Mouse (Mus musculus) heart, adult 18-20 months (tissue): ENCODE data around the gene Pepd. TPM values are rescaled to one million over a fixed set of nuclear protein-coding genes. Genes with fewer than 3 reads are reported as not detected.
"Not testable (repeated sequence)": the region's sequence is repeated elsewhere in the genome, so short reads cannot be mapped to it uniquely, and the experiment has no call there.

ENCODE experiments used
- DNase-seq, 2 experiments: peaks; one replicate each; pipeline ENCODE4 v3.0.0; 2021 to 2022; ENCODE audit warnings: mixed read lengths in 1 of 2
- total RNA-seq, 2 experiments: library from RNA; stranded (reverse); gene quantifications; 2 replicates each; pipeline ENCODE4 v1.2.3; 2021

Gene Pepd
- total RNA-seq, 2 experiments from 2014 or later = 28.0 to 34.4 TPM

GRCm38 (mm10) chr7:34982372-34982771, 70.2 kb downstream of the Pepd start:
- not testable (repeated sequence) for DNase-seq

- DNase-seq = no peak
These were observed 71.7 kb downstream of the Pepd start for GRCm38 (mm10) chr7:34983702-34984475.

- DNase-seq = peak; percentile 13 to 56
These were observed 72.5 kb downstream of the Pepd start for GRCm38 (mm10) chr7:34984526-34985133.

GRCm38 (mm10) chr7:34985216-34985615, 73.0 kb downstream of the Pepd start:
- DNase-seq = no peak

GRCm38 (mm10) chr7:34985646-34986045, 73.5 kb downstream of the Pepd start:
- DNase-seq = no peak

- DNase-seq = no peak
These were observed 74.5 kb downstream of the Pepd start for GRCm38 (mm10) chr7:34986575-34987150.

- no peak for DNase-seq
These were observed 75.1 kb downstream of the Pepd start for GRCm38 (mm10) chr7:34987258-34987657.

GRCm38 (mm10) chr7:34988488-34988887, 76.3 kb downstream of the Pepd start:
- DNase-seq = no peak

- DNase-seq = no peak
These were observed 79.6 kb downstream of the Pepd start for GRCm38 (mm10) chr7:34991731-34992246.

- DNase-seq = no peak
These were observed 80.6 kb downstream of the Pepd start for GRCm38 (mm10) chr7:34992766-34993165.

- no peak for DNase-seq
These were observed 83.9 kb downstream of the Pepd start for GRCm38 (mm10) chr7:34995872-34996662.

GRCm38 (mm10) chr7:35000839-35001238, 88.7 kb downstream of the Pepd start:
- peak; percentile 21 to 58 for DNase-seq

GRCm38 (mm10) chr7:35003171-35003737, 91.1 kb downstream of the Pepd start:
- DNase-seq = no peak

- DNase-seq = no peak
These were observed 94.5 kb downstream of the Pepd start for GRCm38 (mm10) chr7:35006661-35007060.

GRCm38 (mm10) chr7:35013228-35013627, 101.0 kb downstream of the Pepd start:
- DNase-seq = no peak

GRCm38 (mm10) chr7:35015252-35015651, 103.1 kb downstream of the Pepd start:
- no peak for DNase-seq

- peak in 1 of 2 experiments; percentile 60 for DNase-seq
These were observed 109.2 kb downstream of the Pepd start for GRCm38 (mm10) chr7:35021365-35021764.

GRCm38 (mm10) chr7:35023251-35023650, 111.1 kb downstream of the Pepd start:
- no peak for DNase-seq

- no peak for DNase-seq
These were observed 112.2 kb downstream of the Pepd start for GRCm38 (mm10) chr7:35024426-35024825.

GRCm38 (mm10) chr7:35025409-35026275, 113.5 kb downstream of the Pepd start:
- DNase-seq = peak; percentile 77 to 93

- DNase-seq = no peak
These were observed 114.1 kb downstream of the Pepd start for GRCm38 (mm10) chr7:35026276-35026630.
